Mouse (Mus musculus) intestine, embryonic 14.5 days (tissue): ENCODE measurements at regions not wholly inside any gene's neighbourhood (a gene's known extent, or its start where the extent isn't known, plus 50 kb on each side); places are given as distances from the start of the nearest gene placed in this dataset.

Experiments
- ATAC-seq: fragments of 200-750 bp; cut with Nextera tagmentation; replicated peaks from 2 replicates; pipeline ENCODE4 v1.8.0; 2017; ENCODE audit warnings: low read depth, moderate number of reproducible peaks, moderate TSS enrichment, moderate library complexity; ENCODE audit not compliant: low FRiP score, low TSS enrichment
- DNase-seq: peaks from one replicate; pipeline ENCODE4 v3.0.0-alpha.2; 2018; ENCODE audit warnings: low spot score
- H3K27ac ChIP-seq: fragments of 300-500 bp; sonication (generic); 2 replicates; pipeline ENCODE4 v1.5.1; 2014; ENCODE audit warnings: low read depth, mild to moderate bottlenecking, control low read depth
- H3K27me3 ChIP-seq: fragments of 300-500 bp; sonication (generic); replicated peaks from 2 replicates; pipeline ENCODE4 v1.6.1; 2014; ENCODE audit warnings: low read length, control low read depth; ENCODE audit not compliant: control insufficient read depth, insufficient read depth
- H3K36me3 ChIP-seq: fragments of 300-500 bp; sonication (generic); 2 replicates; pipeline ENCODE4 v1.6.1; 2014; ENCODE audit warnings: low read length, control low read depth; ENCODE audit not compliant: control insufficient read depth, insufficient read depth
- H3K4me1 ChIP-seq: fragments of 300-500 bp; sonication (generic); replicated peaks from 2 replicates; pipeline ENCODE4 v1.6.1; 2014; ENCODE audit warnings: low read length, control low read depth, mixed read lengths; ENCODE audit not compliant: control insufficient read depth, insufficient read depth
- H3K4me2 ChIP-seq: fragments of 300-500 bp; sonication (generic); 2 replicates; pipeline ENCODE4 v1.6.1; 2014; ENCODE audit warnings: low read length
- H3K4me3 ChIP-seq: fragments of 300-500 bp; sonication (generic); 2 replicates; pipeline ENCODE4 v1.5.1; 2014; ENCODE audit warnings: low read depth, low read length, control low read depth, mixed read lengths
- H3K9ac ChIP-seq: fragments of 300-500 bp; sonication (generic); 2 replicates; pipeline ENCODE4 v1.6.1; 2014; ENCODE audit warnings: mild to moderate bottlenecking, low read length
- H3K9me3 ChIP-seq: fragments of 300-500 bp; sonication (generic); 2 replicates; pipeline ENCODE4 v1.6.1; 2016; ENCODE audit warnings: low read length, control low read depth; ENCODE audit not compliant: control insufficient read depth
- WGBS: fragments of 180-500 bp; shearing (Covaris S2); extraction: QIAGEN DNeasy Blood & Tissue Kit; methylation state at CpG from one replicate; pipeline ENCODE4 v1.1.7; 2014; 5-methylcytosine and 5-hydroxymethylcytosine counted together

- 0 out of 2 replicates have a peak, but pooled peaks cover 4% of the 10 kb centered on the region for H3K9me3 ChIP-seq
- no peak overlapping the region for H3K4me2 ChIP-seq
- DNase-seq (no peak), ATAC-seq (no peak)
- no peaks in the 10 kb centered on the region for H3K4me1 ChIP-seq
- WGBS: 76% methylated on average over 2 of the region's 2 CpGs
- no peaks in the 10 kb centered on the region for H3K36me3 ChIP-seq
- H3K27me3 ChIP-seq: no peaks in the 10 kb centered on the region
- no peak overlapping the region for H3K27ac ChIP-seq
- H3K4me3 ChIP-seq: no peak overlapping the region
- no peak overlapping the region for H3K9ac ChIP-seq
Measured at GRCm38 (mm10) chr16:7801161-7801560, 623.8 kb downstream of the Tmem114 start.

- Histone ChIP-seq H3K9ac (no peak overlapping the region), H3K4me3 (no peak overlapping the region), H3K27me3 (no peaks in the 10 kb centered on the region), H3K4me2 (no peak overlapping the region), H3K9me3 (no peaks in the 10 kb centered on the region), H3K27ac (no peak overlapping the region), H3K36me3 (no peaks in the 10 kb centered on the region), H3K4me1 (no peaks in the 10 kb centered on the region)
- WGBS: 71% methylated on average over 8 of the region's 8 CpGs
- DNase-seq (no peak), ATAC-seq (no peak)
Measured at GRCm38 (mm10) chr16:7797176-7797786, 627.7 kb downstream of the Tmem114 start.

GRCm38 (mm10) chr16:7795561-7795960, 629.4 kb downstream of the Tmem114 start:
- H3K36me3 ChIP-seq: no peaks in the 10 kb centered on the region
- ATAC-seq: no peak
- 46% methylated on average over 3 of the region's 3 CpGs for WGBS

GRCm38 (mm10) chr16:7792521-7792920, 632.4 kb downstream of the Tmem114 start:
- H3K9me3 ChIP-seq: no peaks in the 10 kb centered on the region
- no peaks in the 10 kb centered on the region for H3K27me3 ChIP-seq
- DNase-seq (no peak), ATAC-seq (no peak)
- H3K4me2 ChIP-seq: no peak overlapping the region
- no peak overlapping the region for H3K27ac ChIP-seq
- no peaks in the 10 kb centered on the region for H3K36me3 ChIP-seq
- H3K4me3 ChIP-seq: no peak overlapping the region
- H3K9ac ChIP-seq: no peak overlapping the region
- WGBS: 84% methylated on average over 3 of the region's 3 CpGs
- H3K4me1 ChIP-seq: no peaks in the 10 kb centered on the region

More at GRCm38 (mm10) chr16:7795561-7795960, 629.4 kb downstream of the Tmem114 start:
- Histone ChIP-seq H3K4me1 (no peaks in the 10 kb centered on the region), H3K4me3 (no peak overlapping the region), H3K27ac (no peak overlapping the region), H3K4me2 (no peak overlapping the region), H3K9me3 (no peaks in the 10 kb centered on the region), H3K9ac (no peak overlapping the region), H3K27me3 (no peaks in the 10 kb centered on the region)
- DNase-seq: no peak

GRCm38 (mm10) chr16:7790260-7790659, 634.7 kb downstream of the Tmem114 start:
- Histone ChIP-seq H3K4me1 (no peaks in the 10 kb centered on the region), H3K9ac (no peak overlapping the region), H3K27ac (no peak overlapping the region), H3K36me3 (no peaks in the 10 kb centered on the region), H3K4me2 (no peak overlapping the region), H3K4me3 (no peak overlapping the region), H3K27me3 (no peaks in the 10 kb centered on the region), H3K9me3 (no peaks in the 10 kb centered on the region)
- DNase-seq (no peak), ATAC-seq (no peak)
- WGBS: 80% methylated on average over 4 of the region's 4 CpGs

- H3K27ac ChIP-seq: no peak overlapping the region
- no peak for ATAC-seq
- WGBS: 69% methylated on average over 2 of the region's 2 CpGs
Measured at GRCm38 (mm10) chr16:7788209-7788608, 636.7 kb downstream of the Tmem114 start.

GRCm38 (mm10) chr16:7781506-7781905, 643.4 kb downstream of the Tmem114 start:
- H3K27ac ChIP-seq: no peak overlapping the region
- H3K9me3 ChIP-seq: no peaks in the 10 kb centered on the region
- H3K4me2 ChIP-seq: no peak overlapping the region
- WGBS: 88% methylated on average over 2 of the region's 2 CpGs
- H3K4me1 ChIP-seq: no peaks in the 10 kb centered on the region
- H3K9ac ChIP-seq: no peak overlapping the region
- no peaks in the 10 kb centered on the region for H3K27me3 ChIP-seq
- DNase-seq (no peak), ATAC-seq (no peak)
- no peaks in the 10 kb centered on the region for H3K36me3 ChIP-seq
- H3K4me3 ChIP-seq: no peak overlapping the region

More at GRCm38 (mm10) chr16:7788209-7788608, 636.7 kb downstream of the Tmem114 start:
- H3K4me1 ChIP-seq: no peaks in the 10 kb centered on the region
- H3K36me3 ChIP-seq: no peaks in the 10 kb centered on the region
- H3K4me3 ChIP-seq: no peak overlapping the region
- H3K9me3 ChIP-seq: no peaks in the 10 kb centered on the region
- no peak overlapping the region for H3K4me2 ChIP-seq
- DNase-seq: no peak
- no peaks in the 10 kb centered on the region for H3K27me3 ChIP-seq
- H3K9ac ChIP-seq: no peak overlapping the region

GRCm38 (mm10) chr16:7775635-7776034, 649.3 kb downstream of the Tmem114 start:
- H3K27me3 ChIP-seq: no peaks in the 10 kb centered on the region
- no peak overlapping the region for H3K4me3 ChIP-seq
- H3K27ac ChIP-seq: no peak overlapping the region
- 70% methylated on average over 3 of the region's 3 CpGs for WGBS
- DNase-seq: no peak
- no peaks in the 10 kb centered on the region for H3K36me3 ChIP-seq
- no peak for ATAC-seq
- H3K4me2 ChIP-seq: no peak overlapping the region
- no peaks in the 10 kb centered on the region for H3K4me1 ChIP-seq
- H3K9me3 ChIP-seq: no peaks in the 10 kb centered on the region
- no peak overlapping the region for H3K9ac ChIP-seq

GRCm38 (mm10) chr16:7768433-7768832, 656.5 kb downstream of the Tmem114 start:
- no peak overlapping the region for H3K4me3 ChIP-seq
- no peak overlapping the region for H3K27ac ChIP-seq
- DNase-seq: no peak
- H3K4me2 ChIP-seq: no peak overlapping the region
- ATAC-seq: no peak
- WGBS: 52% methylated on average over 1 of the region's 1 CpGs
- no peaks in the 10 kb centered on the region for H3K27me3 ChIP-seq
- H3K9me3 ChIP-seq: no peaks in the 10 kb centered on the region
- no peaks in the 10 kb centered on the region for H3K36me3 ChIP-seq
- no peak overlapping the region for H3K9ac ChIP-seq
- no peaks in the 10 kb centered on the region for H3K4me1 ChIP-seq
